Mouse (Mus musculus): Measurements from ENCODE around the gene Arrdc2.

The Arrdc2 gene

GRCm38 (mm10) chr8:70789046-70789445, 50.5 kb downstream of the Arrdc2 start:
- DNase-seq (ENCODE audit: extremely low spot score): no peak

DNA sequence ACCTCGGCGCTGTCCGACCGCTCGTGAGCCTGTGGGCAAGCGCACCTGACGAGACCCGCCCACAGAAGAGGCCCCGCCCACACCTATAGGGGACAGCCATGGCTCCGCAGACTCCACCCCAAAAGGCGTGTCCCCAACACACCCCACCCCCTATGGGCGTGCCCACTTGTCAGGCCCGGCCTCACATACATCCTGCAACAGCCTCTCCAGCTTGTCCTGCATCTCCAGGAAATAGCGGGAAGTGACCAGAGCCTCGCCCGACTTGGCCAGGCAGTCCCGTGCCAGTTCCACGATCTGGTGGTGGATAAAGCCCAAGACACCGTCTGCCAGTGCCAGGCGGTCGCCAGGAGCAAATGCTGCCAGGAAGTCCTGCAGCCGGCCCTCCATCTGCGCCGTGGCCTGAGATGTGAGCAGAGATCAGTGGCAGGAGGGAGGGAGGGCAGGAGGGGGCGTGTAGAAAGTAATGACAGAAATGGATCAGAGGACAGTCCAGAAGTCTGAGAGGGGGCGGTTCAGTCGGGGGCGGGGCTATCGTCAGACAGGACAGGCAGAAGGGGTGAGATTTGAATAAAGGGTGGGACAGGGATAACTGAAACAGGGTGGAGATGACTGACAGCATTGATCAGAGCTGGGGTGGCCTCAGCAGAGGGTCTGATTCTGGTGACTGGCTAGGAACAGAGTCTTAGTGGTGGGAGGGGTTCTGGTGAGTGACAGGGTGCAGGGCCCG, 51.4 kb downstream of the Arrdc2 start:
- peak; percentile 90 for DNase-seq (ENCODE audit: extremely low spot score)

- DNase-seq (ENCODE audit: extremely low spot score): no peak
Measured at GRCm38 (mm10) chr8:70787051-70787445, 52.5 kb downstream of the Arrdc2 start.

DNA sequence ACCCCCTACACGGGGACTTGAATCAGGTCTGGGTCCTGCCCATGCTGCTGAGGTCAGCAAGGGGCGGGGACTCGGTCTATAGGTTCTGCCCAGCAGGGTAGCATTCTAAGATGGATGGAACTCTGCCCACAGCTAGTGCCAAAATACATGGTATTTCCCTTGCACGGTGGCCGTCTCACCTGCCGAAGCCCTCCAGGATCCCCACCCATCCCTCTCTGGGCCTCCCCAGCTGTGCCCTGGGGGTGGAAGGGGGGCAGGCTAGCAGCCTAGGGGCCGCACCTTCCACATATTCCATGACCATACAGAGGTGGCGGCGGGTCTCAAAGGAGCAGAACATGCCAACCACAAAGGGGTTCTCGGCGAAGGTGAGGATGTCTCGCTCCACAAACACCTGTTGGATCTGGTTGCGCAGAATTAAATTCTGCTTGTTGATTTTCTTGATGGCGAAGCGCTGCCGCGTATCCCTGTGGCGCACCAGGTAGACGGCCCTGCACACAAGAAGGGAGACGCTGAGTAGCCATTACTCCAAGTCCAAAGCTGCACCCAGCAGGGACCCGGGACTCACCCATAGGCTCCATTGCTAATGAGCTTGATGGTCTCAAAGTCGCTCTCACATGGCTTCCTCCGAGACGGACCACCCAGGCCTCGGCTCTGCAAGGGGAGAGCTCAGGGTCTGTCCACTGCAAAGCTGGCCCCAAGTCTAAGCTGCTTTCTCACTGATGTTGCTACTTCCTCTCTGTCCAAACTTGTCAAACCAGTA, 53.0 kb downstream of the Arrdc2 start:
- DNase-seq (ENCODE audit: extremely low spot score): no peak
